Mouse (Mus musculus): ENCODE results near the gene Pla2g2d. TPM values are rescaled to one million over a fixed set of nuclear protein-coding genes. Genes with fewer than 3 reads are reported as not detected.

Pla2g2d gene
- polyA plus RNA-seq, 1 experiment from 2014 or later, result 0.16 TPM

GRCm38 (mm10) chr4:138772386-138772785 lies 3.1 kb upstream of the Pla2g2d start:
- no peak overlapping the region for H3K27ac ChIP-seq (ENCODE audit: low read length)
- H3K4me1 ChIP-seq (replicated peaks; ENCODE audit: control insufficient read depth, insufficient read depth, low read length), result no peaks in the 10 kb centered on the region
- H3K4me2 ChIP-seq (ENCODE audit: low read length), result no peak overlapping the region
- ATAC-seq, result no peak
- no peaks in the 10 kb centered on the region for H3K36me3 ChIP-seq (ENCODE audit: control insufficient read depth, insufficient read depth)
- H3K9me3 ChIP-seq (ENCODE audit: control insufficient read depth, low read length), result no peaks in the 10 kb centered on the region
- WGBS, result 86% methylated on average over 5 of the region's 5 CpGs
- H3K4me3 ChIP-seq (replicated peaks; ENCODE audit: low read length), result no peak overlapping the region
- no peak overlapping the region for H3K9ac ChIP-seq (replicated peaks; ENCODE audit: low read depth, low read length)
- H3K27me3 ChIP-seq (replicated peaks; ENCODE audit: control insufficient read depth, insufficient read depth, low read length), result 0 out of 2 replicates have a peak, but pooled peaks cover 3% of the 10 kb centered on the region

GRCm38 (mm10) chr4:138777417-138778407 lies 2.2 kb downstream of the Pla2g2d start:
- no peak for ATAC-seq
- Histone ChIP-seq H3K27ac (ENCODE audit: low read length) (no peak overlapping the region), H3K4me1 (replicated peaks; ENCODE audit: control insufficient read depth, insufficient read depth, low read length) (peaks cover 2% of the 10 kb centered on the region), H3K36me3 (ENCODE audit: control insufficient read depth, insufficient read depth) (no peaks in the 10 kb centered on the region), H3K9me3 (ENCODE audit: control insufficient read depth, low read length) (no peaks in the 10 kb centered on the region), H3K4me3 (replicated peaks; ENCODE audit: low read length) (no peak overlapping the region), H3K9ac (replicated peaks; ENCODE audit: low read depth, low read length) (no peak overlapping the region), H3K27me3 (replicated peaks; ENCODE audit: control insufficient read depth, insufficient read depth, low read length) (0 out of 2 replicates have a peak, but pooled peaks cover 3% of the 10 kb centered on the region), H3K4me2 (ENCODE audit: low read length) (no peak overlapping the region)
- 53% methylated on average over 20 of the region's 20 CpGs for WGBS

GRCm38 (mm10) chr4:138780300-138780699 lies 4.8 kb downstream of the Pla2g2d start:
- Histone ChIP-seq H3K9ac (replicated peaks; ENCODE audit: low read depth, low read length) (no peak overlapping the region), H3K4me1 (replicated peaks; ENCODE audit: control insufficient read depth, insufficient read depth, low read length) (peaks cover 2% of the 10 kb centered on the region), H3K27me3 (replicated peaks; ENCODE audit: control insufficient read depth, insufficient read depth, low read length) (no peaks in the 10 kb centered on the region), H3K4me3 (replicated peaks; ENCODE audit: low read length) (no peak overlapping the region), H3K27ac (ENCODE audit: low read length) (no peak overlapping the region), H3K4me2 (ENCODE audit: low read length) (no peak overlapping the region), H3K9me3 (ENCODE audit: control insufficient read depth, low read length) (no peaks in the 10 kb centered on the region), H3K36me3 (ENCODE audit: control insufficient read depth, insufficient read depth) (no peaks in the 10 kb centered on the region)
- no peak for ATAC-seq
- WGBS, result 88% methylated on average over 5 of the region's 5 CpGs

GRCm38 (mm10) chr4:138782098-138782497 lies 6.6 kb downstream of the Pla2g2d start:
- Histone ChIP-seq H3K4me1 (replicated peaks; ENCODE audit: control insufficient read depth, insufficient read depth, low read length) (peaks cover 2% of the 10 kb centered on the region), H3K27ac (ENCODE audit: low read length) (no peak overlapping the region), H3K27me3 (replicated peaks; ENCODE audit: control insufficient read depth, insufficient read depth, low read length) (no peaks in the 10 kb centered on the region), H3K4me3 (replicated peaks; ENCODE audit: low read length) (no peak overlapping the region), H3K9me3 (ENCODE audit: control insufficient read depth, low read length) (no peaks in the 10 kb centered on the region), H3K4me2 (ENCODE audit: low read length) (no peak overlapping the region), H3K36me3 (ENCODE audit: control insufficient read depth, insufficient read depth) (no peaks in the 10 kb centered on the region), H3K9ac (replicated peaks; ENCODE audit: low read depth, low read length) (no peak overlapping the region)
- no peak for ATAC-seq
- 86% methylated on average over 6 of the region's 6 CpGs for WGBS

- Histone ChIP-seq H3K4me2 (ENCODE audit: low read length) (no peak overlapping the region), H3K9me3 (ENCODE audit: control insufficient read depth, low read length) (no peaks in the 10 kb centered on the region), H3K4me1 (replicated peaks; ENCODE audit: control insufficient read depth, insufficient read depth, low read length) (no peaks in the 10 kb centered on the region), H3K27me3 (replicated peaks; ENCODE audit: control insufficient read depth, insufficient read depth, low read length) (no peaks in the 10 kb centered on the region), H3K9ac (replicated peaks; ENCODE audit: low read depth, low read length) (no peak overlapping the region), H3K27ac (ENCODE audit: low read length) (no peak overlapping the region), H3K4me3 (replicated peaks; ENCODE audit: low read length) (no peak overlapping the region), H3K36me3 (ENCODE audit: control insufficient read depth, insufficient read depth) (no peaks in the 10 kb centered on the region)
- ATAC-seq, result no peak
- 57% methylated on average over 4 of the region's 4 CpGs for WGBS
Measured at GRCm38 (mm10) chr4:138785721-138786120, 10.2 kb downstream of the Pla2g2d start.

GRCm38 (mm10) chr4:138786141-138786540 lies 10.6 kb downstream of the Pla2g2d start:
- Histone ChIP-seq H3K27me3 (replicated peaks; ENCODE audit: control insufficient read depth, insufficient read depth, low read length) (no peaks in the 10 kb centered on the region), H3K27ac (ENCODE audit: low read length) (no peak overlapping the region), H3K4me2 (ENCODE audit: low read length) (no peak overlapping the region), H3K9ac (replicated peaks; ENCODE audit: low read depth, low read length) (no peak overlapping the region), H3K9me3 (ENCODE audit: control insufficient read depth, low read length) (no peaks in the 10 kb centered on the region), H3K4me3 (replicated peaks; ENCODE audit: low read length) (no peak overlapping the region), H3K4me1 (replicated peaks; ENCODE audit: control insufficient read depth, insufficient read depth, low read length) (no peaks in the 10 kb centered on the region), H3K36me3 (ENCODE audit: control insufficient read depth, insufficient read depth) (no peaks in the 10 kb centered on the region)
- no peak for ATAC-seq
- WGBS, result 78% methylated on average over 4 of the region's 4 CpGs

- H3K4me1 ChIP-seq (replicated peaks; ENCODE audit: control insufficient read depth, insufficient read depth, low read length), result no peaks in the 10 kb centered on the region
- H3K9me3 ChIP-seq (ENCODE audit: control insufficient read depth, low read length), result no peaks in the 10 kb centered on the region
- no peak overlapping the region for H3K9ac ChIP-seq (replicated peaks; ENCODE audit: low read depth, low read length)
- WGBS, result 76% methylated on average over 4 of the region's 4 CpGs
- no peaks in the 10 kb centered on the region for H3K36me3 ChIP-seq (ENCODE audit: control insufficient read depth, insufficient read depth)
- no peak overlapping the region for H3K4me3 ChIP-seq (replicated peaks; ENCODE audit: low read length)
- no peak for ATAC-seq
- H3K27ac ChIP-seq (ENCODE audit: low read length), result no peak overlapping the region
- H3K4me2 ChIP-seq (ENCODE audit: low read length), result no peak overlapping the region
- H3K27me3 ChIP-seq (replicated peaks; ENCODE audit: control insufficient read depth, insufficient read depth, low read length), result no peaks in the 10 kb centered on the region
Measured at GRCm38 (mm10) chr4:138788381-138788780, 12.8 kb downstream of the Pla2g2d start.

- H3K4me1 ChIP-seq (replicated peaks; ENCODE audit: control insufficient read depth, insufficient read depth, low read length), result no peaks in the 10 kb centered on the region
- ATAC-seq, result no peak
- H3K9ac ChIP-seq (replicated peaks; ENCODE audit: low read depth, low read length), result no peak overlapping the region
- no peak overlapping the region for H3K27ac ChIP-seq (ENCODE audit: low read length)
- H3K4me2 ChIP-seq (ENCODE audit: low read length), result no peak overlapping the region
- H3K4me3 ChIP-seq (replicated peaks; ENCODE audit: low read length), result no peak overlapping the region
- WGBS, result 55% methylated on average over 6 of the region's 6 CpGs
- no peaks in the 10 kb centered on the region for H3K9me3 ChIP-seq (ENCODE audit: control insufficient read depth, low read length)
- no peaks in the 10 kb centered on the region for H3K27me3 ChIP-seq (replicated peaks; ENCODE audit: control insufficient read depth, insufficient read depth, low read length)
- H3K36me3 ChIP-seq (ENCODE audit: control insufficient read depth, insufficient read depth), result no peaks in the 10 kb centered on the region
Measured at GRCm38 (mm10) chr4:138791452-138791851, 15.9 kb downstream of the Pla2g2d start.

- H3K4me2 ChIP-seq (ENCODE audit: low read length), result no peak overlapping the region
- H3K9me3 ChIP-seq (ENCODE audit: control insufficient read depth, low read length), result no peaks in the 10 kb centered on the region
- no peaks in the 10 kb centered on the region for H3K4me1 ChIP-seq (replicated peaks; ENCODE audit: control insufficient read depth, insufficient read depth, low read length)
- no peak overlapping the region for H3K4me3 ChIP-seq (replicated peaks; ENCODE audit: low read length)
- H3K27me3 ChIP-seq (replicated peaks; ENCODE audit: control insufficient read depth, insufficient read depth, low read length), result no peaks in the 10 kb centered on the region
- WGBS, result 63% methylated on average over 9 of the region's 9 CpGs
- no peak overlapping the region for H3K27ac ChIP-seq (ENCODE audit: low read length)
- H3K36me3 ChIP-seq (ENCODE audit: control insufficient read depth, insufficient read depth), result no peaks in the 10 kb centered on the region
- H3K9ac ChIP-seq (replicated peaks; ENCODE audit: low read depth, low read length), result no peak overlapping the region
- ATAC-seq, result no peak
Measured at GRCm38 (mm10) chr4:138792599-138792998, 17.1 kb downstream of the Pla2g2d start.

All from forebrain, embryonic 16.5 days (tissue).